Mouse (Mus musculus) small intestine, adult 2 months (tissue): ENCODE results near the gene Zfp39.

Experiments used
- CTCF ChIP-seq: fragments of 200-500 bp; IDR thresholded peaks from 2 replicates; pipeline ENCODE4 v1.5.1; 2012; ENCODE audit warnings: low read depth, mild to moderate bottlenecking, control low read depth, inconsistent platforms, low read length, moderate library complexity, mixed read lengths; ENCODE audit not compliant: insufficient replicate concordance, insufficient read length; ENCODE audit errors: extremely low read depth
- POLR2A ChIP-seq: fragments of 200-500 bp; IDR thresholded peaks from 2 replicates; pipeline ENCODE4 v1.6.1; 2012; ENCODE audit warnings: low read depth, mild to moderate bottlenecking, control low read depth, inconsistent platforms, low read length, moderate library complexity

GRCm38 (mm10) chr11:58938322-58939087 lies 34.5 kb upstream of the Zfp39 start, which contains the start of gene Rnf187:
- TF ChIP-seq POLR2A (peak; percentile 85), CTCF (no peak)
